Mouse (Mus musculus) layer of hippocampus, postnatal 25 days (tissue): ENCODE measurements at regions not wholly inside any gene's neighbourhood (a gene's known extent, or its start where the extent isn't known, plus 50 kb on each side); places are given as distances from the start of the nearest gene placed in this dataset.

Experiments used
- DNase-seq, 2 experiments: peaks; one replicate each; pipeline ENCODE4 v3.0.0; 2022; ENCODE audit warnings: mixed read lengths in 2 of 2, low spot score in 1 of 2; ENCODE audit errors: extremely low spot score in 1 of 2

DNA sequence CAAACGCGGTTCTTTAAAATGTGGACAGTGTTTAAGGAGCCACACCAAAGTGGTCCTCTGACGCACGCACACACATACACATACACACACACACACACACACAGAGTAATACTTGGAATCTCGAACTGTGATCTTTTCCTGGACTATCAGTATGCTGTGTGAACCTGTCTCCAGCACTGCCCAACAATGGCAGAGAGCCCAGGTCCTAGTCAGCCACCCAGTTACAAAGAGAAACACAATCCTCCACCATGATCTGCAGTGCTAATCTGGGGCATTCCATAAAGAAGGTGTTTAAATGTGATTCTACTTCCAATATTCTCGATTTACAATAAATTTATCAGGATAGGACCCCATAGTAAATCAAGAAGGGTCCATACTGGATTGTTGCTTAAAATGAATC lies 54.2 kb upstream of the Cplx2 start:
- no peak for DNase-seq

DNA sequence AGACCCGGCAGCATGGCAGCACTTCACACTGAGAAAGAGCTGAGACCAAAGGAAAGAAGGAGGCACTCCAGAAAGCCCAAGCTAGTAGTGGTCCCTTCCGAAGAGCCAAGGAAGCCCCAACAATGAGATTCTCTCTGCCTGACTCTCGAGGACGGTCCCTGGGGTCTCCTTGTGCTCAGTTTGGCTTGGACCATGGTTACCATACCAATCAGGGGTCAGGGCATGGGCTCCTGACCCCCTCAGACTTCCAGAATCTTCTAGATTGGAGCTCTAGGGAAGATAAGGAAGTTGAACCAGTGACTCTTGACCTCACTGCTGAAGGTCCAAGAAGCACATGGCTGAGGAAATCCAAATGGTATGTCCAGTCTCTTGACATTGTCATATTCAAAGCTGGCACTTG lies 53.0 kb upstream of the Cplx2 start:
- DNase-seq = no peak

DNA sequence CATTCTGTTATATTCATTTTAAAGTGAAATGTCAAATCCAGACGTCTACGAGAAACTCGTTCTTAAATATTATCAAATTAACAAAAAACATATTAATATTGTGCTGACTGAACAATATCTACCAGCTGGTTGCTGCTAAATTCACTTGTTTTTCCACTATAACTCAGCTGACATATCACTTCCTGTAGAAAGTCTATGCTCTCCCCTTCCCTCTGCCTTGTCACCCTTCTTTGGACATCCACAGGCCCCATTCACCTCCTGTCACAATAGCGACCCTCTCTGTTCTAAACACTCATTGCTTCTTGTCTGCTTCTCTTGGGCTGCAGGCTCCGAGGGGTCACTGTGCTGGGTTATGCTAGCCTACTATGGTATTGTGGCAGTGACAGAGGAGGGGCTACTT lies 52.5 kb upstream of the Cplx2 start:
- DNase-seq = no peak

DNA sequence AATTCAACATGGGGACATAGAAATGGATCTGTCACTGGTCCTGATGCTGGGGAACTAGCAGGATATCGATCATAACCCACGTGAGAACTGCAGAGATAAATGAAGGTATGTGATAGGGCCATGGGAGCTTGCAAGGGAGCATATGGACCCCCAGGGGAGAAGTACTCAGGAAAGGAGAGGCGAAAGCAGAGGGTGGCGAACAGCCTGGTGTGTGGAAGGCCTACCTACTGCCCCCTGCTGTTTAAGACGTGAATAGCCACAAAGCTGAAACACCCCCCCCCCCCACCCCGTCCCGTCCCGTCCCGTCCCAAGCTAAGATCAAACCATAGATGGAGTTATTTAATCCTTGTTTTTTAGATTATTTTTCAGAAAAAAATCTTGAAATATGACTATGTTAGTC lies 50.9 kb upstream of the Cplx2 start:
- no peak for DNase-seq

DNA sequence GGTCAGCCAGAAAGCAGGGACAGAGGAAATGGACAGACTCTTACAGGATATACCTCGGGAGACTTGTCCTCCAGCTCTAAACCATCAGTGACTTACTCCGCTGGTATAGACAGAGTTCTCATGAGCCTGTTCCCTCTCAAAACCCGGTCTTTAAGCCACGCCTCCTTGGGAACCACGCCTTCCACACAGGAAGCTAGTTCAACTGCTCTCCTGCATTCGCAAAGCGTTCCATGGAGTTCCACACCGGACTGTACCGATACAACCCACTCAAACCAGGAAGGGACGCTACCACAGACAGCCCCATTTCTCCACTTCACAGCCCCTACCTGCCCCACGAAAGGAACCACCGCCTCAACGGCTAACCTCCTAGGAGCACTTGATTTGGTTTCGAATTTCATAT lies 50.1 kb upstream of the Cplx2 start:
- DNase-seq = no peak
